Mouse (Mus musculus): ENCODE data around the gene Gon7.

Gon7 gene

GRCm38 (mm10) chr12:102757689-102758402 is at the start of gene Gon7, which contains the start of the genes Gm28051 and Ubr7:
Gene Gon7, minus strand, starts transcription at chr12:102757803.
Gene Gm28051, minus strand, starts transcription at chr12:102757765.
Gene Ubr7, plus strand, starts transcription at chr12:102757967.
- peak; percentile 88 to 94 for DNase-seq (ENCODE audit: low spot score in 2 of 2)

- no peak for DNase-seq (ENCODE audit: low spot score in 2 of 2)
Observed at GRCm38 (mm10) chr12:102799528-102799927, 41.9 kb upstream of the Gon7 start.

GRCm38 (mm10) chr12:102787927-102788326 is 30.3 kb upstream of the Gon7 start:
- DNase-seq (ENCODE audit: low spot score in 2 of 2): no peak

GRCm38 (mm10) chr12:102785593-102785985 is 28.0 kb upstream of the Gon7 start:
- DNase-seq (ENCODE audit: low spot score in 2 of 2): no peak

GRCm38 (mm10) chr12:102784899-102785592 is 27.4 kb upstream of the Gon7 start:
- DNase-seq (ENCODE audit: low spot score in 2 of 2): no peak

GRCm38 (mm10) chr12:102782841-102783240 is 25.2 kb upstream of the Gon7 start:
- DNase-seq (ENCODE audit: low spot score in 2 of 2): no peak

GRCm38 (mm10) chr12:102779452-102779851 is 21.8 kb upstream of the Gon7 start:
- DNase-seq (ENCODE audit: low spot score in 2 of 2): no peak

- DNase-seq (ENCODE audit: low spot score in 2 of 2): no peak
Observed at GRCm38 (mm10) chr12:102778151-102778550, 20.5 kb upstream of the Gon7 start.

- no peak for DNase-seq (ENCODE audit: low spot score in 2 of 2)
Observed at GRCm38 (mm10) chr12:102776035-102776434, 18.4 kb upstream of the Gon7 start.

GRCm38 (mm10) chr12:102772676-102773075 is 15.1 kb upstream of the Gon7 start:
- no peak for DNase-seq (ENCODE audit: low spot score in 2 of 2)

GRCm38 (mm10) chr12:102771601-102772000 is 14.0 kb upstream of the Gon7 start:
- no peak for DNase-seq (ENCODE audit: low spot score in 2 of 2)

GRCm38 (mm10) chr12:102769000-102769399 is 11.4 kb upstream of the Gon7 start:
- DNase-seq (ENCODE audit: low spot score in 2 of 2): no peak

- DNase-seq (ENCODE audit: low spot score in 2 of 2): no peak
Observed at GRCm38 (mm10) chr12:102763696-102764095, 6.1 kb upstream of the Gon7 start.

- DNase-seq (ENCODE audit: low spot score in 2 of 2): no peak
Observed at GRCm38 (mm10) chr12:102761668-102762067, 4.1 kb upstream of the Gon7 start.

GRCm38 (mm10) chr12:102758936-102759335 is 1.3 kb upstream of the Gon7 start:
- no peak for DNase-seq (ENCODE audit: low spot score in 2 of 2)

GRCm38 (mm10) chr12:102758403-102758756 is 777 bp upstream of the Gon7 start, which contains the start of gene Gm20604:
Gene Gm20604, minus strand, starts transcription at chr12:102758672.
- DNase-seq (ENCODE audit: low spot score in 2 of 2): no peak

GRCm38 (mm10) chr12:102757055-102757688 is 431 bp downstream of the Gon7 start:
- no peak for DNase-seq (ENCODE audit: low spot score in 2 of 2)

- peak in 1 of 2 experiments; percentile 36 for DNase-seq (ENCODE audit: low spot score in 2 of 2)
Observed at GRCm38 (mm10) chr12:102756304-102756703, 1.3 kb downstream of the Gon7 start.

- DNase-seq (ENCODE audit: low spot score in 2 of 2): no peak
Observed at GRCm38 (mm10) chr12:102748256-102748655, 9.3 kb downstream of the Gon7 start.

- no peak for DNase-seq (ENCODE audit: low spot score in 2 of 2)
Observed at GRCm38 (mm10) chr12:102744839-102745238, 12.8 kb downstream of the Gon7 start.

GRCm38 (mm10) chr12:102743589-102744574 is 13.7 kb downstream of the Gon7 start, which contains the start of the genes Moap1 and Tmem251:
Gene Moap1, minus strand, starts transcription at chr12:102743661.
Gene Tmem251, plus strand, starts transcription at chr12:102743762.
- peak; percentile 80 to 82 for DNase-seq (ENCODE audit: low spot score in 2 of 2)

Data from cerebellum, postnatal 4 days (tissue).